Mouse (Mus musculus) heart, postnatal 0 days (tissue): ENCODE measurements around the gene Ccdc85a. TPM values are rescaled to one million over a fixed set of nuclear protein-coding genes. Genes with fewer than 3 reads are reported as not detected.

Experiments used
- ATAC-seq: fragments of 200-750 bp; cut with Nextera tagmentation; 2 replicates; pipeline ENCODE4 v1.8.0; 2017; ENCODE audit warnings: low read depth, moderate number of reproducible peaks, moderate library complexity; ENCODE audit not compliant: insufficient read depth
- DNase-seq: peaks from one replicate; pipeline ENCODE4 v3.0.0-alpha.2; 2016; ENCODE audit warnings: low spot score
- H3K27ac ChIP-seq: fragments of 300-500 bp; sonication (generic); 2 replicates; pipeline ENCODE4 v1.5.1; 2014; ENCODE audit warnings: low read depth, mild to moderate bottlenecking
- H3K27me3 ChIP-seq: fragments of 300-500 bp; sonication (generic); 2 replicates; pipeline ENCODE4 v1.6.1; 2014; ENCODE audit warnings: low read length, mixed read lengths; ENCODE audit not compliant: control insufficient read depth, insufficient read depth
- H3K36me3 ChIP-seq: fragments of 300-500 bp; sonication (generic); replicated peaks from 2 replicates; pipeline ENCODE4 v1.6.1; 2014; ENCODE audit warnings: low read length, mixed read lengths; ENCODE audit not compliant: control insufficient read depth, insufficient read depth
- H3K4me1 ChIP-seq: fragments of 300-500 bp; sonication (generic); 2 replicates; pipeline ENCODE4 v1.6.1; 2014; ENCODE audit warnings: antibody characterized with exemption; ENCODE audit not compliant: control insufficient read depth, insufficient read depth
- H3K4me2 ChIP-seq: fragments of 300-500 bp; sonication (generic); 2 replicates; pipeline ENCODE4 v1.6.1; 2014; ENCODE audit warnings: low read depth, mild to moderate bottlenecking, low read length, moderate library complexity
- H3K4me3 ChIP-seq: fragments of 300-500 bp; sonication (generic); 2 replicates; pipeline ENCODE4 v1.5.1; 2014; ENCODE audit warnings: low read depth, low read length
- H3K9ac ChIP-seq: fragments of 300-500 bp; sonication (generic); replicated peaks from 2 replicates; pipeline ENCODE4 v1.6.1; 2014; ENCODE audit warnings: low read depth, low read length, mixed read lengths
- H3K9me3 ChIP-seq: fragments of 300-500 bp; sonication (generic); replicated peaks from 2 replicates; pipeline ENCODE4 v1.6.1; 2016; ENCODE audit warnings: low read length; ENCODE audit not compliant: control insufficient read depth
- CTCF ChIP-seq: IDR thresholded peaks from 2 replicates; pipeline ENCODE4 v1.5.1; 2016; ENCODE audit warnings: antibody characterized with exemption, control low read depth, low read depth
- EP300 ChIP-seq: IDR thresholded peaks from 2 replicates; pipeline ENCODE4 v1.6.1; 2016; ENCODE audit warnings: antibody characterized with exemption, low read depth
- WGBS: fragments of 180-500 bp; shearing (Covaris S2); extraction: QIAGEN DNeasy Blood & Tissue Kit; methylation state at CpG from one replicate; pipeline ENCODE4 v1.1.7; 2014; 5-methylcytosine and 5-hydroxymethylcytosine counted together
- polyA plus RNA-seq: library from polyadenylated mRNA; unstranded; fragments of >200 nt; fragmentation: Nextera tagmentation; extraction: Ambion mirVana; gene quantifications from 2 replicates; pipeline ENCODE4 v1.2.1, GENCODE M21; 2015
- total RNA-seq: library from RNA; depleted of rRNA; stranded (reverse); fragments of >200 nt; gene quantifications from 2 replicates; pipeline ENCODE4 v1.2.3, GENCODE M21; 2014; ENCODE audit warnings: low replicate concordance

The Ccdc85a gene
- total and polyA plus RNA-seq, 2 experiments from 2014 or later, result 2.1 to 2.6 TPM

DNA sequence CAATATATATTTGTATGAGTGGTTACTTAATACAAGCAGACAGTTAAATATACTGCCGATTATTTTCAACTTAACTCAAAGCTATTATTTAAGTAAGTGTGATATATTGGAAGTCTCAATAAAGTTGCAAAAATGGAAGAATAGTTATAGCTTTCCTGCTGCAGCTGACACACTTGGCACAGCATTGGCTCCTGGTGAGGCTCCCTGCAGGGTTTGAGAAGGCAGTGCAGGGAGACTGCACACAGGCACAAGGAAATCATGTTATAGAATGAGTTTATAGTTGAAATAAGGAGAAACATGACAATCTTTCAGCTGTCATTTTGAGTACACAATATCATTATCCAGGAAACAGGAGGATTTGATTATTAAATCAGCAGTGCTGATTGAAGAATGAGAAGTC, 107.0 kb downstream of the Ccdc85a start:
- Histone ChIP-seq H3K4me3 (no peak overlapping the region), H3K36me3 (no peaks in the 10 kb centered on the region), H3K9ac (no peak overlapping the region), H3K27me3 (no peaks in the 10 kb centered on the region), H3K4me1 (no peaks in the 10 kb centered on the region), H3K4me2 (no peak overlapping the region), H3K27ac (no peak overlapping the region), H3K9me3 (no peaks in the 10 kb centered on the region)
- ATAC-seq (no peak), DNase-seq (no peak)
- 91% methylated on average over 1 of the region's 1 CpGs for WGBS
- TF ChIP-seq EP300, result no peak
- TF ChIP-seq CTCF, result no peak

DNA sequence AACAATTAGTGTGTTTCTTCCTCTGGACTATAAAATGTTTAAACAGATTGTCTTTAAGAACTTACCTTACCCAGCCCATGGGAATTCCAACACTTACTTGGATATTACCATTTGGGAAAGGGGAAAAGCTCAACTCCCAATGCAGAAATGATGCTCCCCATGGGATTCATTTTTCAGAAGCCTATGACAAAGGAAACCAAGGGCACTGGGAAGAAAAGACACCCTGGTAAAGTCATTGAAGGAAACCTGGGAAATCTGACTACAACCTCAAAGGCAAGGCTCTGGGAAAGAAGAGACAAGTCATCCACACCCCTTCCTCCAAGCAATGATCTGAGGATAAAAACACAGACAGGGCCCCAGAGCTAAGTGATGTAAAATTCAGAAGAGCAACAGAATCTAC, 118.4 kb downstream of the Ccdc85a start:
- no peak for TF ChIP-seq CTCF
- no peak for TF ChIP-seq EP300
- Histone ChIP-seq H3K4me1 (no peaks in the 10 kb centered on the region), H3K9ac (no peak overlapping the region), H3K27me3 (no peaks in the 10 kb centered on the region), H3K4me2 (no peak overlapping the region), H3K4me3 (no peak overlapping the region), H3K27ac (no peak overlapping the region), H3K9me3 (no peaks in the 10 kb centered on the region), H3K36me3 (no peaks in the 10 kb centered on the region)
- ATAC-seq (no peak), DNase-seq (no peak)

DNA sequence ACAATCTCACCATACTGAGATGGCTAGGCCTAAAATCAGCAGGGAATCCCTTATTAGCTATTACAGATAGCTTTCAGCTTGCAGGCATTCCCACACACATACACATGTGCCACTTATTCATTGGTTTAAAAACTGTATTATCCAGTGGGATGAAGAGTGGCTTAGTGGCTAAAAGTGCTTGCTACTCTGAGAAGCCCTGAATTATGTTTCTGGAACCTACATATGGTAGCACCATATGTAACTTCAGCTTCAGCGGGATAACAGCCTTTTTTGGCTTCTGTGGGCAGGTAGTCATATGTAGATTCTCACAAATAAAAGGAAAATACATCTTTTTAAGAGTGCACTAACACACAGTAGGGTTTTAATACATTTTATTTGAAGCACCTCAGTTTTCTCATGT, 119.2 kb downstream of the Ccdc85a start:
- DNase-seq (no peak), ATAC-seq (no peak)
- H3K9ac ChIP-seq, result no peak overlapping the region
- H3K4me1 ChIP-seq, result no peaks in the 10 kb centered on the region
- H3K9me3 ChIP-seq, result no peaks in the 10 kb centered on the region
- no peaks in the 10 kb centered on the region for H3K36me3 ChIP-seq
- 59% methylated on average over 1 of the region's 1 CpGs for WGBS
- no peak overlapping the region for H3K27ac ChIP-seq
- H3K4me2 ChIP-seq, result no peak overlapping the region
- H3K27me3 ChIP-seq, result no peaks in the 10 kb centered on the region
- TF ChIP-seq EP300, result no peak
- TF ChIP-seq CTCF, result no peak
- no peak overlapping the region for H3K4me3 ChIP-seq

DNA sequence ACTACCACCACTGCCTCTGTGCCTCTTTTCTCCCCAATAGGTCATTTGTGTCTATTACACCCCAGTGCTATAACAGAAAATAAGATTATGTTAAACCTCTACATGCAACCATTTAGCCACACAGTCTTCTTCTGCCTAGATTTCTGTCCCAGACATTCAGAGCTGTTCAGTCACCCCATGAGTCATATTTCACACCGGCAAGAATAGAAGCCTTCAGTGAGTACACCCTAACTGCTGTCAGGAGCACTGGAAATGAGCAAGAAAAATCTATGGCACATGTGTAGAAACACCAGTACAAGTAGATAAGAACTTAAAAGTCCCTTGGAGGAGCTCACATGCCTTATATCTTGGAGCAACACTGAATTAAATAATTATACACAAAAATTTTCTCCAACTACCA, 125.0 kb downstream of the Ccdc85a start:
- H3K4me3 ChIP-seq, result no peak overlapping the region
- TF ChIP-seq CTCF, result no peak
- no peak for TF ChIP-seq EP300
- DNase-seq (no peak), ATAC-seq (no peak)
- no peaks in the 10 kb centered on the region for H3K36me3 ChIP-seq
- H3K27me3 ChIP-seq, result no peaks in the 10 kb centered on the region
- WGBS, result 63% methylated on average over 1 of the region's 1 CpGs
- H3K9me3 ChIP-seq, result no peaks in the 10 kb centered on the region
- no peak overlapping the region for H3K9ac ChIP-seq
- H3K4me2 ChIP-seq, result no peak overlapping the region
- no peaks in the 10 kb centered on the region for H3K4me1 ChIP-seq
- no peak overlapping the region for H3K27ac ChIP-seq

DNA sequence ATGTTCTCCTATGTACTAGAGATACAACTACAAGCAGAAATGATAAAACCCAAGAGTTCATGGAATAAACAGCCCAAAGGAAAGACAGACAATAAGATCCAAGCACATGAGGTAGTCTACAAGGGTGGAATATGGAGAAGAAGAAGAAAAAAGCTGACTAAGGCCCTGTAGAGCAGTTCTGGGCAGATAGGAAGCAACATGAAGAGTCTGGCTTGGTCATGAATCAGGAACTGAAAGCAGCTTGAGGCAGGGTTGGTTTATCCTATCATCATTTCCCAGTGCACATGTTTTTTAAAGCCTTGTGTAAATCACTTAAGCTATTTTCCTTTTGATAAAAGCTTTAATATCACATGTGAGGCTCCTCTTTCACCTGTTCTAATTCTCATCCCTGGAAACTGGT, 144.2 kb downstream of the Ccdc85a start:
- ATAC-seq, result no peak
- H3K27ac ChIP-seq, result no peak overlapping the region

DNA sequence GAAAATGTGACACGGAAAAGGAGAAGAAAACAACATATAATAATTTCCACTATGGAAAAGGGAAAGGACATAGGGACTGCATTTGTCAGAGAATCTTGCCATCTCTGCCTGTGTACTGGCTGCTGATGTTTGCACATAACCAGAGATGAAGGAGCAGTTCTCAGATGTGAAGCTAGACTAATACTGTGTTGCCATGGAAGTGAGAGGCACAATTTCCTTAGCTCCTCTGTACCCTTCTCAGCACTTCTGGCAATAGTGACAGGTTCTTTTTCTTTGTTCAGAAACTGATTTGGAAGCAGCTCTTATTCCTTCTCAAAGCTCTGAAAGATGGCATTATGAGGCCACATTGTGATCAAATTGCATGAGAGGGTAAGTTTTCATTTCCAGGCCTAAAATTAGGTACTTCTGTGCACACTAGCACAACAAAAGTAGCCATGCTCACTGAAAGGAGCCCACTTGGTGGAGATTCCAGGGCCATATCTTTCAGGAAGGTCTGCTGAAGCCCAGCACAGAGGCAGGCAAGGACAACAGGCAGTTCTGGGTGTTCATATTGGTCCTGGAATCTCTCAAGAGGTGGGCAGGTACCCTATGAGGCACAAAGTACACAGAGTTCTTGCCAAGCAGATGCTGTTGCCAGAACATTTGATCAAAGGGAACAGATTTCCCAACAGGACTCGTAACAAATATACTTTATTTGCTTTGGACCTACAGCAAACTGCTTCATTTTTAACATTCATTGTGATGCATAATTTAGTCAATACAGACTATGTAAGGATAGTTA, 161.5 kb downstream of the Ccdc85a start:
- no peak overlapping the region for H3K4me2 ChIP-seq
- 83% methylated on average over 2 of the region's 2 CpGs for WGBS
- H3K4me1 ChIP-seq, result no peaks in the 10 kb centered on the region
- no peak overlapping the region for H3K4me3 ChIP-seq
- no peaks in the 10 kb centered on the region for H3K36me3 ChIP-seq
- no peak for DNase-seq
- H3K27ac ChIP-seq, result no peak overlapping the region
- ATAC-seq, result no peak
- H3K9ac ChIP-seq, result no peak overlapping the region
- no peaks in the 10 kb centered on the region for H3K27me3 ChIP-seq
- TF ChIP-seq EP300, result no peak
- H3K9me3 ChIP-seq, result no peaks in the 10 kb centered on the region

More for the DNA sequence above, 144.2 kb downstream of the Ccdc85a start:
- H3K9ac ChIP-seq, result no peak overlapping the region
- no peak for DNase-seq
- H3K9me3 ChIP-seq, result no peaks in the 10 kb centered on the region
- TF ChIP-seq EP300 (no peak), CTCF (no peak)
- no peak overlapping the region for H3K4me2 ChIP-seq
- no peaks in the 10 kb centered on the region for H3K36me3 ChIP-seq
- H3K4me1 ChIP-seq, result no peaks in the 10 kb centered on the region
- no peaks in the 10 kb centered on the region for H3K27me3 ChIP-seq
- no peak overlapping the region for H3K4me3 ChIP-seq
